40 mouse cellular contexts compared by ENCODE assay signal in genomic region chr8:65103632-65104031, GRCm38 (mm10). TPM values are rescaled to one million over a fixed set of nuclear protein-coding genes. Genes with fewer than 3 reads are reported as not detected.
A peak's percentile ranks its signal among the peaks of the same experiment; 100 is the strongest.
DNase-seq lines count a peak whose midpoint lies in the region; ATAC-seq and TF ChIP-seq lines count a peak whose summit lies in the region.
"Had no signal": no experiment of that assay in that cellular context is flagged by ENCODE, and none has a peak within 500 bp of the region (broad histone marks: within the 10 kb centered on the region; RNA-seq: fewer than 3 reads in every experiment).

No protein-coding gene starts in this region.

- H3K27ac ChIP-seq in forebrain, embryonic 16.5 days (ENCODE audit: low read length): no peak overlapping the region
- no peak overlapping the region for H3K27ac ChIP-seq in forebrain, embryonic 10.5 days
- H3K27ac ChIP-seq in hindbrain, embryonic 15.5 days (replicated peaks): no peak overlapping the region
- H3K27ac ChIP-seq in hindbrain, postnatal 0 days: no peak overlapping the region
- H3K27ac ChIP-seq: embryonic facial prominence, embryonic 12.5 days; heart, adult 2 months; kidney, embryonic 15.5 days; liver, embryonic 14.5 days; macrophage; stomach, embryonic 15.5 days had no signal

- no peak overlapping the region for H3K4me3 ChIP-seq in forebrain, embryonic 16.5 days (replicated peaks; ENCODE audit: low read length)
- no peak overlapping the region for H3K4me3 ChIP-seq in forebrain, embryonic 10.5 days
- H3K4me3 ChIP-seq in hindbrain, embryonic 15.5 days: no peak overlapping the region
- no peak overlapping the region for H3K4me3 ChIP-seq in hindbrain, postnatal 0 days (ENCODE audit: low read length)
- H3K4me3 ChIP-seq: embryonic facial prominence, embryonic 12.5 days; heart, adult 2 months; heart, embryonic 12.5 days; kidney, embryonic 15.5 days; stomach, embryonic 15.5 days had no signal

- whole genome bisulfite sequencing in forebrain, embryonic 16.5 days: 57% methylated on average over 7 of the region's 7 CpGs
- WGBS in forebrain, embryonic 10.5 days: 90% methylated on average over 7 of the region's 7 CpGs
- 64% methylated on average over 7 of the region's 7 CpGs for WGBS in hindbrain, embryonic 15.5 days
- 70% methylated on average over 7 of the region's 7 CpGs for WGBS in hindbrain, postnatal 0 days

- peak; percentile 52 for ATAC-seq in forebrain, embryonic 16.5 days
- ATAC-seq in hindbrain, embryonic 15.5 days (ENCODE audit: low FRiP score, low read depth): peak; percentile 71
- no peak for ATAC-seq in hindbrain, postnatal 0 days

- no peak for DNase-seq in forebrain, embryonic 10.5 days (ENCODE audit: extremely low spot score, low spot score)
- DNase-seq in hindbrain, postnatal 0 days (ENCODE audit: low spot score): no peak
- peak; percentile 53 for DNase-seq in retina, postnatal 1 day
- no peak for DNase-seq in retina, embryonic 14.5 days (ENCODE audit: low spot score)
- DNase-seq in spleen, postnatal 10 days (ENCODE audit: low spot score in 2 of 2): no peak
- DNase-seq: adrenal gland, adult 8-10 months; cerebellum, adult 9-10 months; cerebellum, postnatal 36 days; embryo, embryonic 11 days; heart, adult 2 months; heart, postnatal 4 days; kidney, adult 18-20 months; kidney, postnatal 25 days; liver; lung, adult 2 months; lung, postnatal 10 days; right cerebral cortex, postnatal 14 days; thymus, postnatal 25 days had no signal

- H3K4me1 ChIP-seq in forebrain, embryonic 16.5 days (replicated peaks; ENCODE audit: control insufficient read depth, insufficient read depth, low read length): no peaks in the 10 kb centered on the region
- H3K4me1 ChIP-seq in forebrain, embryonic 10.5 days: no peaks in the 10 kb centered on the region
- no peaks in the 10 kb centered on the region for H3K4me1 ChIP-seq in hindbrain, embryonic 15.5 days (replicated peaks)
- no peaks in the 10 kb centered on the region for H3K4me1 ChIP-seq in hindbrain, postnatal 0 days (ENCODE audit: insufficient read depth, low read length)
- H3K4me1 ChIP-seq: embryonic facial prominence, embryonic 12.5 days; heart, embryonic 12.5 days; kidney, embryonic 15.5 days; stomach, embryonic 15.5 days had no signal

- no peaks in the 10 kb centered on the region for H3K36me3 ChIP-seq in forebrain, embryonic 16.5 days (ENCODE audit: control insufficient read depth, insufficient read depth)
- no peaks in the 10 kb centered on the region for H3K36me3 ChIP-seq in forebrain, embryonic 10.5 days (replicated peaks)
- no peaks in the 10 kb centered on the region for H3K36me3 ChIP-seq in hindbrain, embryonic 15.5 days
- no peaks in the 10 kb centered on the region for H3K36me3 ChIP-seq in hindbrain, postnatal 0 days (ENCODE audit: insufficient read depth, low read length)
- H3K36me3 ChIP-seq: embryonic facial prominence, embryonic 12.5 days; G1E; heart, embryonic 12.5 days; kidney, embryonic 15.5 days; stomach, embryonic 15.5 days had no signal

- H3K9me3 ChIP-seq in forebrain, embryonic 16.5 days (ENCODE audit: control insufficient read depth, low read length): no peaks in the 10 kb centered on the region
- H3K9me3 ChIP-seq in forebrain, embryonic 10.5 days: no peaks in the 10 kb centered on the region
- no peaks in the 10 kb centered on the region for H3K9me3 ChIP-seq in hindbrain, embryonic 15.5 days
- H3K9me3 ChIP-seq in hindbrain, postnatal 0 days (ENCODE audit: low read length): no peaks in the 10 kb centered on the region
- H3K9me3 ChIP-seq: embryonic facial prominence, embryonic 12.5 days; G1E; heart, embryonic 12.5 days; kidney, embryonic 15.5 days; stomach, embryonic 15.5 days had no signal

- H3K27me3 ChIP-seq in forebrain, embryonic 16.5 days (replicated peaks; ENCODE audit: control insufficient read depth, insufficient read depth, low read length): no peaks in the 10 kb centered on the region
- H3K27me3 ChIP-seq in forebrain, embryonic 10.5 days (ENCODE audit: poor library complexity, severe bottlenecking): no peaks in the 10 kb centered on the region
- no peaks in the 10 kb centered on the region for H3K27me3 ChIP-seq in hindbrain, embryonic 15.5 days
- no peaks in the 10 kb centered on the region for H3K27me3 ChIP-seq in hindbrain, postnatal 0 days (ENCODE audit: insufficient read depth, low read length)
- H3K27me3 ChIP-seq: embryonic facial prominence, embryonic 12.5 days; heart, embryonic 12.5 days; kidney, embryonic 15.5 days; stomach, embryonic 15.5 days had no signal

- H3K9ac ChIP-seq in forebrain, embryonic 16.5 days (replicated peaks; ENCODE audit: low read depth, low read length): no peak overlapping the region
- no peak overlapping the region for H3K9ac ChIP-seq in hindbrain, embryonic 15.5 days
- H3K9ac ChIP-seq in hindbrain, postnatal 0 days (replicated peaks; ENCODE audit: low read length): no peak overlapping the region
- H3K9ac ChIP-seq: embryonic facial prominence, embryonic 12.5 days; heart, embryonic 12.5 days; kidney, embryonic 15.5 days; liver, embryonic 14.5 days; stomach, embryonic 15.5 days had no signal

- TF ChIP-seq CTCF in hindbrain, postnatal 0 days (IDR thresholded peaks at IDR 0.05; ENCODE audit: low read depth): no peak

- H3K4me2 ChIP-seq in forebrain, embryonic 16.5 days (ENCODE audit: low read length): no peak overlapping the region
- H3K4me2 ChIP-seq in hindbrain, embryonic 15.5 days: no peak overlapping the region
- no peak overlapping the region for H3K4me2 ChIP-seq in hindbrain, postnatal 0 days (ENCODE audit: low read depth, low read length)
- H3K4me2 ChIP-seq: embryonic facial prominence, embryonic 12.5 days; heart, embryonic 12.5 days; kidney, embryonic 15.5 days; stomach, embryonic 15.5 days had no signal

RNA-seq across cellular contexts. Expression of gene BC030870, which starts 25.7 kb away (rescaled TPM):
- polyA plus RNA-seq in forebrain, embryonic 16.5 days (2015; fragmentation: Nextera tagmentation; extraction: Ambion mirVana): not detected in 2 replicates
- not detected in 2 replicates for polyA plus RNA-seq in forebrain, embryonic 10.5 days (2016; fragmentation: Nextera tagmentation; extraction: Ambion mirVana)
- 0.09 TPM in 1 of 2 replicates, not detected in the other for polyA plus RNA-seq in hindbrain, embryonic 15.5 days (2015; fragmentation: Nextera tagmentation; extraction: Ambion mirVana)
- not detected in 2 replicates for total RNA-seq in hindbrain, postnatal 0 days (2014; rRNA removed)
- polyA plus RNA-seq in hindbrain, postnatal 0 days (2015; fragmentation: Nextera tagmentation; extraction: Ambion mirVana): not detected in 2 replicates
- total RNA-seq: adrenal gland, adult 8-10 months; adrenal gland, postnatal 4 days; G1E; gastrocnemius, adult 8-10 months; gastrocnemius, postnatal 4 days; heart, adult 2 months; heart, postnatal 4 days; layer of hippocampus, adult 18-20 months; layer of hippocampus, postnatal 10 days; left cerebral cortex, adult 18-20 months; left cerebral cortex, postnatal 14 days; megakaryocyte-erythroid progenitor cell, adult 5-6 weeks had no signal
- polyA plus RNA-seq: G1E; heart, adult 2 months; heart, embryonic 12.5 days; heart, postnatal 0 days; limb, embryonic 11.5 days; macrophage; neural tube, embryonic 11.5 days had no signal

RNA-seq across cellular contexts. Expression of gene Gm10663, which starts 28.8 kb away (rescaled TPM):
- polyA plus RNA-seq in forebrain, embryonic 16.5 days (2015; fragmentation: Nextera tagmentation; extraction: Ambion mirVana): not detected in 2 replicates
- not detected in 2 replicates for polyA plus RNA-seq in forebrain, embryonic 10.5 days (2016; fragmentation: Nextera tagmentation; extraction: Ambion mirVana)
- polyA plus RNA-seq in hindbrain, embryonic 15.5 days (2015; fragmentation: Nextera tagmentation; extraction: Ambion mirVana): not detected in 2 replicates
- not detected in 2 replicates for total RNA-seq in hindbrain, postnatal 0 days (2014; rRNA removed)
- not detected in 2 replicates for polyA plus RNA-seq in hindbrain, postnatal 0 days (2015; fragmentation: Nextera tagmentation; extraction: Ambion mirVana)
- total RNA-seq: adrenal gland, adult 8-10 months; adrenal gland, postnatal 4 days; G1E; gastrocnemius, adult 8-10 months; gastrocnemius, postnatal 4 days; heart, adult 2 months; heart, postnatal 4 days; layer of hippocampus, adult 18-20 months; layer of hippocampus, postnatal 10 days; left cerebral cortex, adult 18-20 months; left cerebral cortex, postnatal 14 days; megakaryocyte-erythroid progenitor cell, adult 5-6 weeks had no signal
- polyA plus RNA-seq: embryonic facial prominence, embryonic 12.5 days; G1E; heart, adult 2 months; heart, embryonic 12.5 days; heart, postnatal 0 days; intestine, embryonic 14.5 days; kidney, embryonic 15.5 days; limb, embryonic 11.5 days; liver, embryonic 14.5 days; lung, adult 2 months; macrophage; neural tube, embryonic 11.5 days; small intestine, adult 2 months; stomach, embryonic 15.5 days had no signal
